Mouse (Mus musculus) limb, embryonic 13.5 days (tissue): ENCODE data around the gene Fnbp1. TPM values are rescaled to one million over a fixed set of nuclear protein-coding genes. Genes with fewer than 3 reads are reported as not detected.

Experiments used
- ATAC-seq: fragments of 200-750 bp; cut with Nextera tagmentation; 2 replicates; pipeline ENCODE4 v1.8.0; 2017; ENCODE audit warnings: low read depth, moderate number of reproducible peaks, moderate TSS enrichment; ENCODE audit not compliant: low FRiP score
- H3K27ac ChIP-seq: fragments of 300-500 bp; sonication (generic); 2 replicates; pipeline ENCODE4 v1.5.1; 2015; ENCODE audit warnings: inconsistent platforms, mild to moderate bottlenecking, moderate library complexity
- H3K27me3 ChIP-seq: fragments of 300-500 bp; sonication (generic); 2 replicates; pipeline ENCODE4 v1.6.1; 2015; ENCODE audit warnings: mild to moderate bottlenecking, inconsistent platforms
- H3K36me3 ChIP-seq: fragments of 300-500 bp; sonication (generic); 2 replicates; pipeline ENCODE4 v1.6.1; 2015; ENCODE audit warnings: inconsistent platforms, mild to moderate bottlenecking, moderate library complexity
- H3K4me1 ChIP-seq: fragments of 300-500 bp; sonication (generic); 2 replicates; pipeline ENCODE4 v1.6.1; 2015; ENCODE audit warnings: inconsistent platforms
- H3K4me2 ChIP-seq: fragments of 300-500 bp; sonication (generic); replicated peaks from 2 replicates; pipeline ENCODE4 v1.6.1; 2015; ENCODE audit warnings: inconsistent platforms, mild to moderate bottlenecking, moderate library complexity
- H3K4me3 ChIP-seq: fragments of 300-500 bp; sonication (generic); 2 replicates; pipeline ENCODE4 v1.5.1; 2015; ENCODE audit warnings: moderate library complexity, mild to moderate bottlenecking, inconsistent platforms
- H3K9ac ChIP-seq: fragments of 300-500 bp; sonication (generic); 2 replicates; pipeline ENCODE4 v1.6.1; 2015; ENCODE audit warnings: mild to moderate bottlenecking, inconsistent platforms
- H3K9me3 ChIP-seq: fragments of 300-500 bp; sonication (generic); 2 replicates; pipeline ENCODE4 v1.6.1; 2016; ENCODE audit warnings: inconsistent platforms
- WGBS: fragments of 180-500 bp; shearing (Covaris S2); methylation state at CpG from one replicate; pipeline ENCODE4 v1.1.7; 2015; 5-methylcytosine and 5-hydroxymethylcytosine counted together
- polyA plus RNA-seq: library from polyadenylated mRNA; unstranded; fragments of >200 nt; fragmentation: Nextera tagmentation; extraction: Ambion mirVana; gene quantifications from 2 replicates; pipeline ENCODE4 v1.2.1, GENCODE M21; 2015

Gene Fnbp1
- polyA plus RNA-seq, 1 experiment from 2014 or later, result 24.5 TPM

DNA sequence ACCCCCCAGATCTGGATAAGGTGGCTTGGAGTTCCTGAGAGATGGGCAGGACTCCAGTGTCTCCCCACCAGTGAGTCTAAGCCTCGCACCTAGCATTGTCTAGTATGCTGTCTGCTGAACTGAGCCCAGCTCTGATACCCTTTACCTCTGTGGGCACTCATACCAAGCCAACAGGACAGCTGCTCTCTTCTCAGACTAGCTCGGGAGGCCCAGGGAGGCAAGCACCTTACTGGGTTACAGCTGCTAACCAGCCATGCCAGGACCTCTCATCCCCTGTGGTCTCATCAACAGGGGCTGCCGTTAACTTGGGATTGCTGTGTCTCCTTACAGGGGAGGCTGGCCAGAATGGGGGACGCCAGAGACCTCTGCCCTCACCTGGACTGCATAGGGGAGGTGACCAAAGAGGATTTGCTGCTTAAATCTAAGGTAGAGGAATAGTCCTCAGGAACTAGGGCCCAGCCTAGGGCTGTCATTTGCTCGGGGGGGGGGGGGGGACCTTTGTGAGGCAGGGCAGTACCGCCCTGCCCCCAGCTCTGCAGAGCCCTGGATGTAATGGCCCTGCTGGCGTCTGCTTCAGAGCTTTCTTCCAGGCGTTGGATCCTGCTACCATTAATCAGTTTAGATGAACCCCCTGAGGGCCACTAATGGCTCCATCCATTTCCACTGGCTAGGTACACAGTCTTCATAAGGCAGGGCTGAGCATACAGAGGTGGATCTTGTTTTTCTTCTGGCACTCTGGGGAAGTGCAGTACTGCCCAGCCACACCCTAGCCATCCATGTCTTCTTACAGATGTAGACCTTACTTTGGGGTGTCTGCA lies 143.2 kb downstream of the Fnbp1 start:
- no peak overlapping the region for H3K4me3 ChIP-seq
- peaks cover 29% of the 10 kb centered on the region for H3K36me3 ChIP-seq
- H3K9me3 ChIP-seq, result no peaks in the 10 kb centered on the region
- no peak overlapping the region for H3K27ac ChIP-seq
- H3K27me3 ChIP-seq, result no peaks in the 10 kb centered on the region
- WGBS, result 44% methylated on average over 8 of the region's 8 CpGs
- no peaks in the 10 kb centered on the region; the same call in 1 of the 2 replicates for H3K4me1 ChIP-seq
- no peak overlapping the region for H3K9ac ChIP-seq
- no peak overlapping the region for H3K4me2 ChIP-seq
- ATAC-seq, result no peak

- H3K4me3 ChIP-seq, result no peak overlapping the region
- H3K36me3 ChIP-seq, result peaks cover 15% of the 10 kb centered on the region; the same call in 1 of the 2 replicates
- H3K9ac ChIP-seq, result no peak overlapping the region
- no peak for ATAC-seq
- H3K9me3 ChIP-seq, result no peaks in the 10 kb centered on the region
- H3K4me2 ChIP-seq, result no peak overlapping the region
- H3K27ac ChIP-seq, result no peak overlapping the region
- H3K27me3 ChIP-seq, result no peaks in the 10 kb centered on the region
- H3K4me1 ChIP-seq, result no peaks in the 10 kb centered on the region; the same call in 1 of the 2 replicates
- WGBS, result 87% methylated on average over 11 of the region's 11 CpGs
Measured at GRCm38 (mm10) chr2:30995432-30995996, 146.3 kb downstream of the Fnbp1 start.

GRCm38 (mm10) chr2:30994853-30995252 lies 147.0 kb downstream of the Fnbp1 start:
- Histone ChIP-seq H3K27me3 (no peaks in the 10 kb centered on the region), H3K27ac (no peak overlapping the region), H3K4me3 (no peak overlapping the region), H3K4me2 (no peak overlapping the region), H3K4me1 (no peaks in the 10 kb centered on the region; the same call in 1 of the 2 replicates), H3K9ac (no peak overlapping the region), H3K36me3 (peaks cover 9% of the 10 kb centered on the region; the same call in 1 of the 2 replicates), H3K9me3 (no peaks in the 10 kb centered on the region)
- WGBS, result 92% methylated on average over 4 of the region's 4 CpGs
- no peak for ATAC-seq

- H3K36me3 ChIP-seq, result peaks cover 4% of the 10 kb centered on the region; the same call in 1 of the 2 replicates
- H3K27ac ChIP-seq, result no peak overlapping the region
- H3K9me3 ChIP-seq, result no peaks in the 10 kb centered on the region
- ATAC-seq, result no peak
- no peak overlapping the region for H3K4me2 ChIP-seq
- H3K4me3 ChIP-seq, result no peak overlapping the region
- 87% methylated on average over 9 of the region's 9 CpGs for WGBS
- no peak overlapping the region for H3K9ac ChIP-seq
- peaks cover 7% of the 10 kb centered on the region; the same call in 1 of the 2 replicates for H3K4me1 ChIP-seq
- no peaks in the 10 kb centered on the region for H3K27me3 ChIP-seq
Measured at GRCm38 (mm10) chr2:30990221-30990620, 151.6 kb downstream of the Fnbp1 start.

DNA sequence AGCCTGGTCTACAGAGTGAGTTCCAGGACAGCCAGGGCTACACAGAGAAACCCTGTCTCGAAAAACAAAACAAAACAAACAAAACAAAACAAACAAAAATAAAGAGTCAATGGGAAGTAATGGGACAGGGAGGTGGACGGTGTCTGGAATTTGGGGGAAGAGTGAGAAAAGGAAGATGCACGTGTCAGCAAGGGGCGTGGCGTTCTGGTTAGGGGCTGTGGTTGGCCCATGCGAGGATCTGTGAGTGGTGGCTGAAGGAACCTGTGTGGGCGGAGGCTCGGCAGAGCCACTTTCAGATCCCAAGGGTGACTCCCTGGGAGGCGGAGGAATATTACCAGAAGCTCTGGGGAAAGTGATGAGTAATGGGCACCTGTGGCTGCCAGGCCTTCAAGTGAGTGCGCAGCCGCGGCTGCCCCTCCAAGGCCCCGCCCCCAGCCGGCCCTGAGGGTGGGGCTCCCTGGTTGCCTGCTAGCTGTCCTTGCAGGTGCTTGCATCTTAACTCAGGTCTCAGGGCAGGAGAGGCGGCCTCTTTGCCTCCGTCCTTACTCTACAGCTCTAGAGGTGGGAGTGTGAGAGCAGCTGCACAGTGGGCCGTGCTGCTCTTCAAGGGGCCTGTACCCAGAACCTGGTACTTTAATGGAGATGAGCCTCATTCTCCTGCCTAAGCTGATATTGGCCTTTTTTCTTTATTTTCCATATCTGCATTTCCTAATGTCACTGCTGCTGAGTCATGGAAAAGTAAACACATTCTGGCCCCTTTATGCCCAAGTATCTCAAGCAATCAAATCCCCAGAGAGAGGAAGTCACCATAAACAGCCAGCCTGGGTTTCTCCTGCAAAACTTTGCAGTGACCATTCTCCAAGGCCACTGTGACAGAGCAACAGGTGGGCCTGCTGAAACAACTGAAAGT lies 156.4 kb downstream of the Fnbp1 start:
- 0 out of 2 replicates have a peak overlapping the region, but pooled peaks have one; percentile 7 for H3K4me2 ChIP-seq
- H3K36me3 ChIP-seq, result no peaks in the 10 kb centered on the region; the same call in 1 of the 2 replicates
- H3K4me3 ChIP-seq, result no peak overlapping the region
- no peak for ATAC-seq
- no peaks in the 10 kb centered on the region for H3K9me3 ChIP-seq
- H3K4me1 ChIP-seq, result peaks cover 27% of the 10 kb centered on the region
- no peaks in the 10 kb centered on the region for H3K27me3 ChIP-seq
- 22% methylated on average over 17 of the region's 17 CpGs for WGBS
- no peak overlapping the region for H3K27ac ChIP-seq
- H3K9ac ChIP-seq, result no peak overlapping the region; the same call in 1 of the 2 replicates

- Histone ChIP-seq H3K4me1 (peaks cover 28% of the 10 kb centered on the region), H3K36me3 (peaks cover 21% of the 10 kb centered on the region), H3K4me2 (peak overlapping the region; percentile 86), H3K4me3 (peak overlapping the region; percentile 86), H3K9me3 (no peaks in the 10 kb centered on the region), H3K27ac (no peak overlapping the region), H3K27me3 (no peaks in the 10 kb centered on the region), H3K9ac (peak overlapping the region; percentile 81)
- 45% methylated on average over 7 of the region's 7 CpGs for WGBS
- no peak for ATAC-seq
Measured at GRCm38 (mm10) chr2:30983024-30983423, 158.8 kb downstream of the Fnbp1 start.

DNA sequence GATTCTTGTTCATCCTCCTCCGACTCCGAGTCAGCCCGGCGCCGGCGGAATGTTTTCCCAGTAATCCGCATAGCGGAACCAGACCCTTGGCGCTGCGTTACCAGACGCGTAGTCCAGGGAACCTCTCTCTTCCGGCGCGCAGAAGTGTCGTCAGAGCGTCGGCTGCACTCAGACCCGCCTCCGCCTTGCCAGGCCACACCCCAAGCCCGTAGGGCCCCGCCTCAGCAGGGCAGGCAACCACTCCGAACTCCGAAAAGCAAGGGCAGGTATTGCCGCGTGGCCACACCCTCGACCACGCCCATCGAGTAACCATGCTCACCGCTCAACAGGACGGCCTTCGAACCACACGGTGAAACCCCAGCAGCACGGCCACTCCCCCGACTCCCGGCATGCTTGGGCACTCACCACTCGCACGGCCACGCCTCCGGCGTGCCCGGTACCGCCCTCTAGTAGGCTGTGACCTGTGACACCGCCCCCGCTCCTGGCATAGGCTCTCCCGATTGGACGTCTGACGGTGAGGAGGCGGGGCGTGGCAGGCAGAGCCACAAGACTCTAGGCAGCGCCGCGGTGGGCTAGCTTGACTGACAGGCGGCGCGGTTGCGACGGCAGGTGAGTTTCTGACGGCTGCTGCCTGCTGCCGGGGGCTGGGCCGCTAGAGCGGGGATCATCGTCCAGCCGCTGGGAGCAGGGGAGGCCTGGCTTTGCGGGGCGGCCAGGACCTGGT lies 159.9 kb downstream of the Fnbp1 start, which contains the start of the genes BC005624 and Usp20:
TSS of gene BC005624 (minus strand) at position 412 of the 724 bp plus-strand sequence.
TSS of gene Usp20 (plus strand) at position 490 of the 724 bp plus-strand sequence.
- peak within 1 kb of the TSS; percentile 86 for H3K4me3 ChIP-seq
- peak within 1 kb of the TSS; percentile 86 for H3K4me2 ChIP-seq
- ATAC-seq, result peak; percentile 99
- WGBS, result under 1% methylated on average over 66 of the region's 66 CpGs
- no peaks in the 10 kb centered on the region for H3K27me3 ChIP-seq
- 0 out of 2 replicates have a peak within 1 kb of the TSS, but pooled peaks have one; percentile 22 for H3K27ac ChIP-seq
- peaks cover 31% of the 10 kb centered on the region for H3K36me3 ChIP-seq
- no peaks in the 10 kb centered on the region for H3K9me3 ChIP-seq
- peak within 1 kb of the TSS; percentile 81 for H3K9ac ChIP-seq
- peaks cover 28% of the 10 kb centered on the region for H3K4me1 ChIP-seq

Other genes with a start within 250 kb of the Fnbp1 start
- gene Ptges, start 212.1 kb downstream of the Fnbp1 start, polyA plus RNA-seq, result 14.1 and 16.4 TPM in 2 replicates
- gene Tor1b, start 189.0 kb downstream of the Fnbp1 start, polyA plus RNA-seq, result 33.0 and 33.5 TPM in 2 replicates
- 82.7 and 91.4 TPM in 2 replicates for gene Tor1a, start 174.1 kb downstream of the Fnbp1 start, polyA plus RNA-seq
- gene BC005624, start 159.8 kb downstream of the Fnbp1 start, polyA plus RNA-seq, result 59.7 and 59.9 TPM in 2 replicates
- gene Usp20, start 159.7 kb downstream of the Fnbp1 start, polyA plus RNA-seq, result 21.6 and 22.9 TPM in 2 replicates
- 40.6 and 45.4 TPM in 2 replicates for gene Gpr107, start 10.3 kb upstream of the Fnbp1 start, polyA plus RNA-seq
- 46.4 and 49.6 TPM in 2 replicates for gene Ncs1, start 103.8 kb upstream of the Fnbp1 start, polyA plus RNA-seq
- 0.03 and 0.06 TPM in 2 replicates for gene Hmcn2, start 172.4 kb upstream of the Fnbp1 start, polyA plus RNA-seq